Mouse (Mus musculus) thymus, adult 2 months (tissue): ENCODE results near the gene Sirt5.

Experiments
- CTCF ChIP-seq: fragments of 200-500 bp; IDR thresholded peaks from 2 replicates; pipeline ENCODE4 v1.5.1; 2012; ENCODE audit warnings: mild to moderate bottlenecking, control low read depth, low read length, moderate library complexity, borderline replicate concordance; ENCODE audit not compliant: control insufficient read depth, poor library complexity, insufficient read depth; ENCODE audit errors: extremely low read depth
- POLR2A ChIP-seq: fragments of 200-500 bp; IDR thresholded peaks from 2 replicates; pipeline ENCODE4 v1.6.1; 2012; ENCODE audit warnings: mild to moderate bottlenecking, low read length, control low read depth, moderate library complexity; ENCODE audit not compliant: control insufficient read depth, poor library complexity, insufficient read depth; ENCODE audit errors: extremely low read depth

- TF ChIP-seq POLR2A (no peak), CTCF (no peak)
These were observed 75.1 kb downstream of the Sirt5 start for GRCm38 (mm10) chr13:43440376-43440775.
